Mouse (Mus musculus): ENCODE data around the gene Atp5j2. TPM values are rescaled to one million over a fixed set of nuclear protein-coding genes. Genes with fewer than 3 reads are reported as not detected.
A peak's percentile ranks its signal among the peaks of the same experiment; 100 is the strongest.

The Atp5j2 gene
- polyA plus RNA-seq, 1 experiment from 2014 or later = 600 TPM

DNA sequence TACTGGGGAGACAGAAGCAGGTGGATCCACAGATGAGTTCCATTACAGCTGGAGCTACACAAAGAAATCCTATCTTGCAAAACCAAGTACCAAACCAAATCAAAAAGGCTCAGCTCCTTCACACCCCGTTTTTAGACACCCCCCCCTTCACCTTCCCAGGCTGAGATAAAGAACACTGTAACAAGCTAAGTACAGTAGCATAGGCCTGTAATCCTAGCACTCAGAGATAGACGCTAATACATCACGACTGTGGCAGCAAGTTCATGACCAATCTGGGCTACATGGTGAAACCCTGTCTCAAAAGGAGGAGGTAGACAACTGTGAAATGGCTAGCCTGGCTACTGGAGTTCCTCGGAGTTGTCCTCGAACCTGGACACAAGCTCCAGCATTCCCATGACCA lies 1.5 kb downstream of the Atp5j2 start:
- no peak overlapping the region; the same call in 1 of the 2 replicates for H3K27ac ChIP-seq (ENCODE audit: low read length)

GRCm38 (mm10) chr5:145189416-145189815 lies 2.4 kb downstream of the Atp5j2 start:
- Histone ChIP-seq H3K9ac (ENCODE audit: low read depth, low read length) (no peak overlapping the region), H3K4me1 (ENCODE audit: control insufficient read depth, insufficient read depth, low read length) (peaks cover 15% of the 10 kb centered on the region), H3K27ac (ENCODE audit: low read length) (no peak overlapping the region), H3K4me2 (ENCODE audit: low read length) (no peak overlapping the region), H3K4me3 (ENCODE audit: low read depth, low read length) (no peak overlapping the region), H3K36me3 (ENCODE audit: control insufficient read depth, insufficient read depth, low read length) (peaks cover 19% of the 10 kb centered on the region), H3K9me3 (replicated peaks; ENCODE audit: control insufficient read depth, low read length, poor library complexity, severe bottlenecking) (no peaks in the 10 kb centered on the region), H3K27me3 (ENCODE audit: control insufficient read depth, insufficient read depth, low read depth, low read length) (no peaks in the 10 kb centered on the region)
- 92% methylated on average over 6 of the region's 6 CpGs for WGBS
- no peak for ATAC-seq

More for the DNA sequence above, 1.5 kb downstream of the Atp5j2 start:
- Histone ChIP-seq H3K9ac (ENCODE audit: low read depth, low read length) (peak overlapping the region; percentile 93), H3K4me3 (ENCODE audit: low read depth, low read length) (peak overlapping the region; percentile 79), H3K27me3 (ENCODE audit: control insufficient read depth, insufficient read depth, low read depth, low read length) (no peaks in the 10 kb centered on the region), H3K4me2 (ENCODE audit: low read length) (peak overlapping the region; percentile 79), H3K36me3 (ENCODE audit: control insufficient read depth, insufficient read depth, low read length) (peaks cover 26% of the 10 kb centered on the region), H3K4me1 (ENCODE audit: control insufficient read depth, insufficient read depth, low read length) (peaks cover 15% of the 10 kb centered on the region), H3K9me3 (replicated peaks; ENCODE audit: control insufficient read depth, low read length, poor library complexity, severe bottlenecking) (no peaks in the 10 kb centered on the region)
- WGBS = 57% methylated on average over 5 of the region's 5 CpGs
- no peak for ATAC-seq

DNA sequence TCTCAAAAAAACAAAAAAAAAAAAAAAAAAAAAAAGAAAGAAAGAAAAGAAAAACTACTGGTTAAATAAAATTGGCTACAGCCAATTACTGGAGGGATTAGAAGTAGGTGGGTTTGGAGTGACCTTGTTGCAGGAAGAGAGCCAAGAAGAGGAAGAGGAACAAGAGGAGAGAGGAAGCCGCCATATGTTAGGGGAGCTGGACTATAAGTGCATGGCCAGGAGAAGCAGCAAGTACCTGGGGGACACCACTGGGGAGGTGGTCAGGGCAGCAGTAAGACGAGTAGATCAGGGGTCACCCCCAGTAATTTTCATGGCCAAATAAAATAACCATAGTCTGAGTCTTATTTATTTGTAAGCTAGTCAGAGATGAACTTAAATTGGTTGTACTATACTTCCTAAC lies 6.6 kb downstream of the Atp5j2 start:
- Histone ChIP-seq H3K27ac (ENCODE audit: low read length) (no peak overlapping the region), H3K4me1 (ENCODE audit: control insufficient read depth, insufficient read depth, low read length) (peaks cover 7% of the 10 kb centered on the region), H3K4me3 (ENCODE audit: low read depth, low read length) (no peak overlapping the region), H3K9ac (ENCODE audit: low read depth, low read length) (no peak overlapping the region), H3K27me3 (ENCODE audit: control insufficient read depth, insufficient read depth, low read depth, low read length) (no peaks in the 10 kb centered on the region), H3K9me3 (replicated peaks; ENCODE audit: control insufficient read depth, low read length, poor library complexity, severe bottlenecking) (no peaks in the 10 kb centered on the region), H3K4me2 (ENCODE audit: low read length) (no peak overlapping the region), H3K36me3 (ENCODE audit: control insufficient read depth, insufficient read depth, low read length) (peaks cover 44% of the 10 kb centered on the region)
- ATAC-seq = no peak
- 96% methylated on average over 2 of the region's 2 CpGs for WGBS

- Histone ChIP-seq H3K9me3 (replicated peaks; ENCODE audit: control insufficient read depth, low read length, poor library complexity, severe bottlenecking) (no peaks in the 10 kb centered on the region), H3K27ac (ENCODE audit: low read length) (no peak overlapping the region), H3K4me2 (ENCODE audit: low read length) (no peak overlapping the region), H3K4me3 (ENCODE audit: low read depth, low read length) (no peak overlapping the region), H3K27me3 (ENCODE audit: control insufficient read depth, insufficient read depth, low read depth, low read length) (no peaks in the 10 kb centered on the region), H3K36me3 (ENCODE audit: control insufficient read depth, insufficient read depth, low read length) (peaks cover 50% of the 10 kb centered on the region), H3K4me1 (ENCODE audit: control insufficient read depth, insufficient read depth, low read length) (no peaks in the 10 kb centered on the region), H3K9ac (ENCODE audit: low read depth, low read length) (no peak overlapping the region)
- WGBS = 92% methylated on average over 18 of the region's 18 CpGs
- no peak for ATAC-seq
Observed at GRCm38 (mm10) chr5:145178461-145178980, 13.3 kb downstream of the Atp5j2 start.

- Histone ChIP-seq H3K27ac (ENCODE audit: low read length) (peak overlapping the region; percentile 78), H3K27me3 (ENCODE audit: control insufficient read depth, insufficient read depth, low read depth, low read length) (no peaks in the 10 kb centered on the region), H3K9me3 (replicated peaks; ENCODE audit: control insufficient read depth, low read length, poor library complexity, severe bottlenecking) (no peaks in the 10 kb centered on the region), H3K4me1 (ENCODE audit: control insufficient read depth, insufficient read depth, low read length) (peaks cover 23% of the 10 kb centered on the region), H3K4me3 (ENCODE audit: low read depth, low read length) (peak overlapping the region; percentile 86), H3K9ac (ENCODE audit: low read depth, low read length) (peak overlapping the region; percentile 88), H3K36me3 (ENCODE audit: control insufficient read depth, insufficient read depth, low read length) (peaks cover 24% of the 10 kb centered on the region), H3K4me2 (ENCODE audit: low read length) (peak overlapping the region; percentile 96)
- 0% methylated on average over 28 of the region's 28 CpGs for WGBS
- ATAC-seq = peak; percentile 74
Observed at GRCm38 (mm10) chr5:145167306-145167661, 24.6 kb downstream of the Atp5j2 start.

GRCm38 (mm10) chr5:145166536-145167305 lies 25.1 kb downstream of the Atp5j2 start, which contains the start of the genes Ptcd1 and Cpsf4:
Gene Ptcd1 (minus strand): TSS chr5:145167108.
Gene Cpsf4 (plus strand): TSS chr5:145167213.
- Histone ChIP-seq H3K9me3 (replicated peaks; ENCODE audit: control insufficient read depth, low read length, poor library complexity, severe bottlenecking) (no peaks in the 10 kb centered on the region), H3K4me3 (ENCODE audit: low read depth, low read length) (peak within 1 kb of the TSS; percentile 86), H3K4me1 (ENCODE audit: control insufficient read depth, insufficient read depth, low read length) (peaks cover 23% of the 10 kb centered on the region), H3K4me2 (ENCODE audit: low read length) (peak within 1 kb of the TSS; percentile 96), H3K9ac (ENCODE audit: low read depth, low read length) (peak within 1 kb of the TSS; percentile 88), H3K27ac (ENCODE audit: low read length) (peak within 1 kb of the TSS; percentile 79), H3K36me3 (ENCODE audit: control insufficient read depth, insufficient read depth, low read length) (peaks cover 21% of the 10 kb centered on the region), H3K27me3 (ENCODE audit: control insufficient read depth, insufficient read depth, low read depth, low read length) (no peaks in the 10 kb centered on the region)
- WGBS = under 1% methylated on average over 50 of the region's 51 CpGs
- ATAC-seq = peak; percentile 94

DNA sequence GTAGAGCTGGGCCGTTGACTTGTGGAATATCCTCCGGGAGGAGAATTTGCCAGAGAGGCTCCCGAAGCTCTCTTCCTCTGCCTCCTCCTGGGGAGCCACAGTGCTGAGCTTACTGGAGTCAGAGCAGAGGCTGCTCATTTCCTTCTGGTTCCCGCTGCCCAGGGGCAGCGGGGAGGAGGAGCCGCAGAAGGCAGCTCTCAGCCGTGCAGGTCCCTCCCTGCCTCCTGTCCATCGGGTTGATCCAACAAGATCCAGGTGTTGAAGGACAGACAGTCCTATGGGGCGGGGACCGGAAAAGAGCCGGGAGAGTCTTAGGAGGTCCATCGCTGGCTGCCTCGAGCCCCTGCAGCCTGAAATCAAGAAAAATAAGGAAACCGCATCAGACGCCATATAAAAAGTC lies 26.7 kb downstream of the Atp5j2 start:
- H3K4me2 ChIP-seq (ENCODE audit: low read length) = no peak overlapping the region
- no peak overlapping the region for H3K27ac ChIP-seq (ENCODE audit: low read length)
- H3K4me1 ChIP-seq (ENCODE audit: control insufficient read depth, insufficient read depth, low read length) = peaks cover 23% of the 10 kb centered on the region
- H3K9me3 ChIP-seq (replicated peaks; ENCODE audit: control insufficient read depth, low read length, poor library complexity, severe bottlenecking) = no peaks in the 10 kb centered on the region
- WGBS = 87% methylated on average over 15 of the region's 15 CpGs
- peaks cover 23% of the 10 kb centered on the region for H3K36me3 ChIP-seq (ENCODE audit: control insufficient read depth, insufficient read depth, low read length)
- H3K9ac ChIP-seq (ENCODE audit: low read depth, low read length) = no peak overlapping the region
- ATAC-seq = no peak
- H3K27me3 ChIP-seq (ENCODE audit: control insufficient read depth, insufficient read depth, low read depth, low read length) = no peaks in the 10 kb centered on the region
- H3K4me3 ChIP-seq (ENCODE audit: low read depth, low read length) = no peak overlapping the region

GRCm38 (mm10) chr5:145164710-145165109 lies 27.2 kb downstream of the Atp5j2 start:
- no peak overlapping the region for H3K9ac ChIP-seq (ENCODE audit: low read depth, low read length)
- H3K27me3 ChIP-seq (ENCODE audit: control insufficient read depth, insufficient read depth, low read depth, low read length) = no peaks in the 10 kb centered on the region
- 77% methylated on average over 3 of the region's 3 CpGs for WGBS
- no peak overlapping the region for H3K4me3 ChIP-seq (ENCODE audit: low read depth, low read length)
- no peaks in the 10 kb centered on the region for H3K9me3 ChIP-seq (replicated peaks; ENCODE audit: control insufficient read depth, low read length, poor library complexity, severe bottlenecking)
- peaks cover 24% of the 10 kb centered on the region for H3K36me3 ChIP-seq (ENCODE audit: control insufficient read depth, insufficient read depth, low read length)
- H3K4me1 ChIP-seq (ENCODE audit: control insufficient read depth, insufficient read depth, low read length) = peaks cover 23% of the 10 kb centered on the region
- H3K4me2 ChIP-seq (ENCODE audit: low read length) = no peak overlapping the region
- no peak overlapping the region for H3K27ac ChIP-seq (ENCODE audit: low read length)
- no peak for ATAC-seq

- no peaks in the 10 kb centered on the region for H3K27me3 ChIP-seq (ENCODE audit: control insufficient read depth, insufficient read depth, low read depth, low read length)
- peaks cover 9% of the 10 kb centered on the region for H3K4me1 ChIP-seq (ENCODE audit: control insufficient read depth, insufficient read depth, low read length)
- 94% methylated on average over 14 of the region's 14 CpGs for WGBS
- no peak overlapping the region for H3K4me3 ChIP-seq (ENCODE audit: low read depth, low read length)
- H3K36me3 ChIP-seq (ENCODE audit: control insufficient read depth, insufficient read depth, low read length) = peaks cover 41% of the 10 kb centered on the region
- H3K27ac ChIP-seq (ENCODE audit: low read length) = no peak overlapping the region
- no peak overlapping the region for H3K9ac ChIP-seq (ENCODE audit: low read depth, low read length)
- no peak overlapping the region for H3K4me2 ChIP-seq (ENCODE audit: low read length)
- no peak for ATAC-seq
- H3K9me3 ChIP-seq (replicated peaks; ENCODE audit: control insufficient read depth, low read length, poor library complexity, severe bottlenecking) = no peaks in the 10 kb centered on the region
Observed at GRCm38 (mm10) chr5:145161361-145161760, 30.5 kb downstream of the Atp5j2 start.
